In the genomic region with DNA sequence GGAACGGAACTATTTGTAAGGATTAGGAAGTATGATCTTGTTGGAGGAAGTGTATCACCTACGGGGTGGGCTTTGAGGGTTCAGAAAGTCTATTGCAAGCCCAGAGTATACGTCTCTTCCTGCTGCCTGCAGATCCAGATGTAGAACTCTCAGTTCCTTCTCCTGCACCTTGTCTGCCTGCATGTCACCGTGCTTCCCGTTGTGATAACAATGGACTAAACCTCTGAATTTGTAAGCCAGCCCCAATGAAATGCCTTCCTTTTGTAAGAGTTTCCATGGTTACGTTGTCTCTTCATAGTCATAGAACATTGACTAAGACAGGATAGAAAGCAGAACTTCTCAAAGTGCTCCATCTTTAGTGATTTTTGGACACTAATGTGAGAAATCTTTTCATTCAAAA, we compare ENCODE assay signal across 27 mouse cellular contexts. TPM values are rescaled to one million over a fixed set of nuclear protein-coding genes. Genes with fewer than 3 reads are reported as not detected.
A peak's percentile ranks its signal among the peaks of the same experiment; 100 is the strongest.
DNase-seq lines count a peak whose midpoint lies in the region; ATAC-seq and TF ChIP-seq lines count a peak whose summit lies in the region.
"Had no signal": no experiment of that assay in that cellular context is flagged by ENCODE, and none has a peak within 500 bp of the region (broad histone marks: within the 10 kb centered on the region; RNA-seq: fewer than 3 reads in every experiment).

No protein-coding gene starts in this region.

- no peak overlapping the region for H3K4me2 ChIP-seq in forebrain, postnatal 0 days (ENCODE audit: low read depth)
- no peak overlapping the region for H3K4me2 ChIP-seq in forebrain, embryonic 12.5 days
- peak overlapping the region; percentile 16; the same call in 1 of the 2 replicates for H3K4me2 ChIP-seq in CH12.LX (ENCODE audit: insufficient read depth, low read depth, poor library complexity, severe bottlenecking)
- no peak overlapping the region for H3K4me2 ChIP-seq in kidney, embryonic 14.5 days (replicated peaks; ENCODE audit: low read depth, low read length)
- H3K4me2 ChIP-seq in forebrain, embryonic 16.5 days (ENCODE audit: low read length): no peak overlapping the region
- H3K4me2 ChIP-seq: heart, embryonic 11.5 days; heart, embryonic 15.5 days; hindbrain, embryonic 15.5 days had no signal

- DNase-seq in forebrain, postnatal 0 days: no peak
- DNase-seq in CH12.LX (ENCODE audit: extremely low read depth): peak; percentile 46
- DNase-seq in right cerebral cortex, postnatal 14 days: no peak
- DNase-seq: adrenal gland, adult 2 months; adrenal gland, postnatal 25 days; cerebellum, adult 18-20 months; cerebellum, adult 9-11 months; cerebellum, postnatal 36 days; gastrocnemius, postnatal 25 days; heart, adult 11 months; heart, postnatal 14 days had no signal

- no peak overlapping the region for H3K9ac ChIP-seq in forebrain, postnatal 0 days
- H3K9ac ChIP-seq in forebrain, embryonic 12.5 days: no peak overlapping the region
- H3K9ac ChIP-seq in CH12.LX (ENCODE audit: insufficient read depth, low read depth): no peak overlapping the region
- no peak overlapping the region for H3K9ac ChIP-seq in kidney, embryonic 14.5 days (ENCODE audit: low read depth, low read length)
- no peak overlapping the region for H3K9ac ChIP-seq in forebrain, embryonic 16.5 days (replicated peaks; ENCODE audit: low read depth, low read length)
- H3K9ac ChIP-seq: heart, embryonic 15.5 days; hindbrain, embryonic 15.5 days had no signal

- TF ChIP-seq CTCF in forebrain, postnatal 0 days (IDR thresholded peaks at IDR 0.05; ENCODE audit: low read depth): no peak
- no peak for TF ChIP-seq CTCF in CH12.LX (conservative IDR thresholded peaks at IDR 0.05 in 1 of 2, IDR thresholded peaks at IDR 0.05 in 1 of 2; ENCODE audit: low read depth in 2 of 2, low read length in 2 of 2)

- in situ Hi-C loops in CH12.LX (cut with MboI; ENCODE audit: low pct_ligation_motif_present, low pct_unique_long_range_greater_than_20kb, low sequenced_read_pairs): loop anchor here (5.0 kb wide), 1 partner anchor 166 kb away; no protein-coding TSS in a partner anchor

- no peak; the same call in 1 of the 2 replicates for TF ChIP-seq EP300 in CH12.LX (IDR thresholded peaks at IDR 0.05; ENCODE audit: low read length)

- H3K36me3 ChIP-seq in forebrain, postnatal 0 days (ENCODE audit: insufficient read depth): no peaks in the 10 kb centered on the region
- H3K36me3 ChIP-seq in forebrain, embryonic 12.5 days (replicated peaks): no peaks in the 10 kb centered on the region
- no peaks in the 10 kb centered on the region for H3K36me3 ChIP-seq in CH12.LX (replicated peaks in 1 of 2; ENCODE audit: control insufficient read depth in 1 of 2, insufficient read depth in 1 of 2, low read length in 1 of 2)
- H3K36me3 ChIP-seq in kidney, embryonic 14.5 days (ENCODE audit: control insufficient read depth, insufficient read depth, low read length): no peaks in the 10 kb centered on the region
- H3K36me3 ChIP-seq in forebrain, embryonic 16.5 days (ENCODE audit: control insufficient read depth, insufficient read depth): no peaks in the 10 kb centered on the region
- H3K36me3 ChIP-seq: embryonic facial prominence, embryonic 10.5 days; G1E; heart, embryonic 15.5 days; hindbrain, embryonic 10.5 days; hindbrain, embryonic 15.5 days had no signal

- TF ChIP-seq POLR2A in CH12.LX (IDR thresholded peaks at IDR 0.05; ENCODE audit: low read depth, low read length): no peak

- H3K9me3 ChIP-seq in forebrain, postnatal 0 days (ENCODE audit: low read length): no peaks in the 10 kb centered on the region
- H3K9me3 ChIP-seq in forebrain, embryonic 12.5 days: no peaks in the 10 kb centered on the region
- no peaks in the 10 kb centered on the region for H3K9me3 ChIP-seq in CH12.LX (replicated peaks; ENCODE audit: low read length)
- H3K9me3 ChIP-seq in kidney, embryonic 14.5 days (ENCODE audit: control insufficient read depth, low read length): no peaks in the 10 kb centered on the region
- H3K9me3 ChIP-seq in forebrain, embryonic 16.5 days (ENCODE audit: control insufficient read depth, low read length): no peaks in the 10 kb centered on the region
- H3K9me3 ChIP-seq: embryonic facial prominence, embryonic 10.5 days; G1E; heart, embryonic 15.5 days; hindbrain, embryonic 10.5 days; hindbrain, embryonic 15.5 days had no signal

- H3K79me2 ChIP-seq in CH12.LX (replicated peaks; ENCODE audit: control insufficient read depth, extremely low read depth, insufficient read depth, poor library complexity, severe bottlenecking): no peaks in the 10 kb centered on the region

- ATAC-seq in forebrain, postnatal 0 days: peak; percentile 55; the same call in 1 of the 2 replicates
- no peak for ATAC-seq in forebrain, embryonic 12.5 days (ENCODE audit: low FRiP score)
- ATAC-seq in common myeloid progenitor, adult 5-6 weeks (replicated peaks; ENCODE audit: low read depth, poor library complexity, severe bottlenecking): peak; percentile 50
- peak; percentile 33 for ATAC-seq in megakaryocyte progenitor cell, adult 5-6 weeks (replicated peaks; ENCODE audit: poor library complexity)
- no peak for ATAC-seq in kidney, embryonic 14.5 days (ENCODE audit: low FRiP score, low TSS enrichment)
- no peak for ATAC-seq in forebrain, embryonic 16.5 days
- ATAC-seq: forebrain, embryonic 14.5 days; intestine, embryonic 16.5 days had no signal

- H3K27me3 ChIP-seq in forebrain, postnatal 0 days (ENCODE audit: insufficient read depth, low read length): no peaks in the 10 kb centered on the region
- H3K27me3 ChIP-seq in forebrain, embryonic 12.5 days: no peaks in the 10 kb centered on the region
- H3K27me3 ChIP-seq in CH12.LX (replicated peaks): no peaks in the 10 kb centered on the region
- H3K27me3 ChIP-seq in kidney, embryonic 14.5 days (ENCODE audit: control insufficient read depth, insufficient read depth, low read length): no peaks in the 10 kb centered on the region
- no peaks in the 10 kb centered on the region for H3K27me3 ChIP-seq in forebrain, embryonic 16.5 days (replicated peaks; ENCODE audit: control insufficient read depth, insufficient read depth, low read length)
- H3K27me3 ChIP-seq: heart, embryonic 15.5 days; hindbrain, embryonic 15.5 days had no signal

- H3K27ac ChIP-seq in forebrain, postnatal 0 days (ENCODE audit: low read depth, low read length): no peak overlapping the region
- no peak overlapping the region for H3K27ac ChIP-seq in forebrain, embryonic 12.5 days
- no peak overlapping the region for H3K27ac ChIP-seq in CH12.LX (ENCODE audit: insufficient read depth, low read depth)
- no peak overlapping the region for H3K27ac ChIP-seq in kidney, embryonic 14.5 days (ENCODE audit: low read depth, low read length)
- no peak overlapping the region for H3K27ac ChIP-seq in forebrain, embryonic 16.5 days (ENCODE audit: low read length)
- H3K27ac ChIP-seq: embryonic facial prominence, embryonic 10.5 days; heart, embryonic 15.5 days; hindbrain, embryonic 10.5 days; hindbrain, embryonic 15.5 days had no signal

- dilution Hi-C loops in CH12.LX (cut with MboI; ENCODE audit: extremely low pct_ligation_motif_present, extremely low pct_unique_long_range_greater_than_20kb, low sequenced_read_pairs): no loop called here

- TF ChIP-seq RAD21 in CH12.LX (IDR thresholded peaks at IDR 0.05; ENCODE audit: low read depth, low read length): no peak

- no peak overlapping the region for H3K4me3 ChIP-seq in forebrain, postnatal 0 days (ENCODE audit: low read depth, low read length)
- H3K4me3 ChIP-seq in forebrain, embryonic 12.5 days (replicated peaks): no peak overlapping the region
- H3K4me3 ChIP-seq in CH12.LX (replicated peaks in 1 of 3; ENCODE audit: low read depth in 2 of 3, low read length in 2 of 3, poor library complexity in 1 of 3): no peak overlapping the region
- H3K4me3 ChIP-seq in kidney, embryonic 14.5 days (ENCODE audit: low read length): no peak overlapping the region
- no peak overlapping the region for H3K4me3 ChIP-seq in forebrain, embryonic 16.5 days (replicated peaks; ENCODE audit: low read length)
- H3K4me3 ChIP-seq: embryonic facial prominence, embryonic 10.5 days; heart, embryonic 15.5 days; hindbrain, embryonic 10.5 days; hindbrain, embryonic 15.5 days had no signal

- H3K4me1 ChIP-seq in forebrain, postnatal 0 days (ENCODE audit: insufficient read depth): no peaks in the 10 kb centered on the region
- peaks cover 6% of the 10 kb centered on the region; the same call in 1 of the 2 replicates for H3K4me1 ChIP-seq in forebrain, embryonic 12.5 days
- H3K4me1 ChIP-seq in CH12.LX (ENCODE audit: control insufficient read depth in 1 of 2, insufficient read depth in 2 of 2): peaks cover 7 to 17% of the 10 kb centered on the region in 2 experiments; a peak in 3 of 4 replicates
- no peaks in the 10 kb centered on the region for H3K4me1 ChIP-seq in kidney, embryonic 14.5 days (ENCODE audit: control insufficient read depth, insufficient read depth, low read length)
- H3K4me1 ChIP-seq in forebrain, embryonic 16.5 days (replicated peaks; ENCODE audit: control insufficient read depth, insufficient read depth, low read length): 0 out of 2 replicates have a peak, but pooled peaks cover 4% of the 10 kb centered on the region

- WGBS in forebrain, postnatal 0 days: 49% methylated on average over 6 of the region's 6 CpGs
- 52% methylated on average over 6 of the region's 6 CpGs for WGBS in forebrain, embryonic 12.5 days
- WGBS in kidney, embryonic 14.5 days: 82% methylated on average over 6 of the region's 6 CpGs
- WGBS in forebrain, embryonic 16.5 days: 55% methylated on average over 6 of the region's 6 CpGs

RNA-seq across cellular contexts. Expression of a gene that starts 0.7 kb away (rescaled TPM):
- total RNA-seq in forebrain, postnatal 0 days (2014; rRNA removed): not detected in 2 replicates
- not detected in 2 replicates for polyA plus RNA-seq in forebrain, postnatal 0 days (2015; fragmentation: Nextera tagmentation; extraction: Ambion mirVana)
- polyA plus RNA-seq in forebrain, embryonic 12.5 days (2016; fragmentation: Nextera tagmentation; extraction: Ambion mirVana): not detected in 2 replicates
- total RNA-seq in CH12.LX (2012; rRNA removed): not detected in 2 replicates
- not detected in 2 replicates for total RNA-seq in CH12.LX (2014; rRNA removed)
- polyA plus RNA-seq in CH12.LX (2012; ENCODE audit: insufficient read length, low read depth): not detected in 2 replicates
- not detected in 2 replicates for total RNA-seq in common myeloid progenitor, adult 5-6 weeks (2017)
- not detected in 2 replicates for total RNA-seq in megakaryocyte progenitor cell, adult 5-6 weeks (2015)
- total RNA-seq in megakaryocyte progenitor cell, adult 5-6 weeks (2017): not detected in 2 replicates
- polyA plus RNA-seq in kidney, embryonic 14.5 days (2014; fragmentation: Nextera tagmentation; extraction: Ambion mirVana): not detected in 2 replicates
- polyA plus RNA-seq in forebrain, embryonic 16.5 days (2015; fragmentation: Nextera tagmentation; extraction: Ambion mirVana): not detected in 2 replicates
- total RNA-seq: adrenal gland, adult 2 months; adrenal gland, postnatal 25 days; gastrocnemius, adult 18-20 months; gastrocnemius, postnatal 25 days; heart, postnatal 14 days had no signal
- polyA plus RNA-seq: adrenal gland, adult 2 months; embryonic facial prominence, embryonic 10.5 days; embryonic facial prominence, embryonic 14.5 days; forebrain, embryonic 14.5 days; frontal cortex, adult 2 months; G1E; heart, embryonic 11.5 days; heart, embryonic 15.5 days; hindbrain, embryonic 10.5 days; hindbrain, embryonic 15.5 days; intestine, embryonic 16.5 days had no signal

RNA-seq across cellular contexts. Expression of a gene that starts 34.2 kb away (rescaled TPM):
- total RNA-seq in forebrain, postnatal 0 days (2014; rRNA removed): 31.1 and 41.7 TPM in 2 replicates
- polyA plus RNA-seq in forebrain, postnatal 0 days (2015; fragmentation: Nextera tagmentation; extraction: Ambion mirVana): 9.0 and 11.5 TPM in 2 replicates
- 9.5 and 10.0 TPM in 2 replicates for polyA plus RNA-seq in forebrain, embryonic 12.5 days (2016; fragmentation: Nextera tagmentation; extraction: Ambion mirVana)
- total RNA-seq in CH12.LX (2012; rRNA removed): 5.0 and 5.2 TPM in 2 replicates
- total RNA-seq in CH12.LX (2014; rRNA removed): 3.8 and 4.3 TPM in 2 replicates
- 1.9 and 2.2 TPM in 2 replicates for polyA plus RNA-seq in CH12.LX (2012; ENCODE audit: insufficient read length, low read depth)
- 11.3 and 15.5 TPM in 2 replicates for total RNA-seq in common myeloid progenitor, adult 5-6 weeks (2017)
- 9.1 and 9.4 TPM in 2 replicates for total RNA-seq in megakaryocyte progenitor cell, adult 5-6 weeks (2015)
- 5.9 TPM in 2 replicates for total RNA-seq in megakaryocyte progenitor cell, adult 5-6 weeks (2017)
- polyA plus RNA-seq in kidney, embryonic 14.5 days (2014; fragmentation: Nextera tagmentation; extraction: Ambion mirVana): 7.4 and 18.0 TPM in 2 replicates
- 21.6 and 28.8 TPM in 2 replicates for polyA plus RNA-seq in forebrain, embryonic 16.5 days (2015; fragmentation: Nextera tagmentation; extraction: Ambion mirVana)

RNA-seq across cellular contexts. Expression of a gene that starts 46.0 kb away (rescaled TPM):
- total RNA-seq in forebrain, postnatal 0 days (2014; rRNA removed): 19.1 and 23.2 TPM in 2 replicates
- polyA plus RNA-seq in forebrain, postnatal 0 days (2015; fragmentation: Nextera tagmentation; extraction: Ambion mirVana): 2.5 and 4.0 TPM in 2 replicates
- polyA plus RNA-seq in forebrain, embryonic 12.5 days (2016; fragmentation: Nextera tagmentation; extraction: Ambion mirVana): 11.9 and 12.7 TPM in 2 replicates
- total RNA-seq in CH12.LX (2012; rRNA removed) (6.8 and 8.0 TPM in 2 replicates), CH12.LX (2014; rRNA removed) (8.5 and 9.0 TPM in 2 replicates)
- polyA plus RNA-seq in CH12.LX (2012; ENCODE audit: insufficient read length, low read depth): 4.3 and 5.1 TPM in 2 replicates
- 6.7 and 6.9 TPM in 2 replicates for total RNA-seq in common myeloid progenitor, adult 5-6 weeks (2017)
- total RNA-seq in megakaryocyte progenitor cell, adult 5-6 weeks (2015): 5.1 and 7.9 TPM in 2 replicates
- 4.7 and 7.1 TPM in 2 replicates for total RNA-seq in megakaryocyte progenitor cell, adult 5-6 weeks (2017)
- polyA plus RNA-seq in kidney, embryonic 14.5 days (2014; fragmentation: Nextera tagmentation; extraction: Ambion mirVana): 8.7 and 14.7 TPM in 2 replicates
- 11.1 and 11.3 TPM in 2 replicates for polyA plus RNA-seq in forebrain, embryonic 16.5 days (2015; fragmentation: Nextera tagmentation; extraction: Ambion mirVana)

Comparison
In these comparisons a context has a peak if more than half of its experiments do, and no peak if none do; other contexts are left out.
1. ATAC-seq: peak in forebrain, postnatal 0 days (single experiment), common myeloid progenitor, adult 5-6 weeks (single experiment) and megakaryocyte progenitor cell, adult 5-6 weeks (single experiment); none in forebrain, embryonic 12.5 days (single experiment), kidney, embryonic 14.5 days (single experiment) and forebrain, embryonic 16.5 days (single experiment).